Mouse (Mus musculus): ENCODE data around the gene Kcnn3. TPM values are rescaled to one million over a fixed set of nuclear protein-coding genes. Genes with fewer than 3 reads are reported as not detected.

Gene Kcnn3
- total RNA-seq, 2 experiments from 2014 or later: 1.5 to 2.0 TPM

GRCm38 (mm10) chr3:89616861-89617260 lies 96.9 kb downstream of the Kcnn3 start:
- no peak for DNase-seq

GRCm38 (mm10) chr3:89617360-89617759 lies 97.4 kb downstream of the Kcnn3 start:
- no peak for DNase-seq

- DNase-seq: no peak
Observed at GRCm38 (mm10) chr3:89622825-89623224, 102.9 kb downstream of the Kcnn3 start.

GRCm38 (mm10) chr3:89623531-89623930 lies 103.6 kb downstream of the Kcnn3 start:
- no peak for DNase-seq

- no peak for DNase-seq
Observed at GRCm38 (mm10) chr3:89624001-89624400, 104.0 kb downstream of the Kcnn3 start.

GRCm38 (mm10) chr3:89624814-89625445 lies 105.0 kb downstream of the Kcnn3 start:
- DNase-seq: no peak

- no peak for DNase-seq
Observed at GRCm38 (mm10) chr3:89626556-89626955, 106.6 kb downstream of the Kcnn3 start.

GRCm38 (mm10) chr3:89629811-89630210 lies 109.8 kb downstream of the Kcnn3 start:
- DNase-seq: peak; percentile 41 to 42

- DNase-seq: peak; percentile 45 to 55
Observed at GRCm38 (mm10) chr3:89631750-89632149, 111.8 kb downstream of the Kcnn3 start.

- no peak for DNase-seq
Observed at GRCm38 (mm10) chr3:89633531-89633930, 113.6 kb downstream of the Kcnn3 start.

GRCm38 (mm10) chr3:89633941-89634340 lies 114.0 kb downstream of the Kcnn3 start:
- peak; percentile 49 to 80 for DNase-seq

GRCm38 (mm10) chr3:89640804-89641203 lies 120.8 kb downstream of the Kcnn3 start:
- DNase-seq: no peak

GRCm38 (mm10) chr3:89643391-89643790 lies 123.4 kb downstream of the Kcnn3 start:
- no peak for DNase-seq

- peak; percentile 29 to 33 for DNase-seq
Observed at GRCm38 (mm10) chr3:89646813-89647255, 126.9 kb downstream of the Kcnn3 start.

GRCm38 (mm10) chr3:89647268-89647874 lies 127.4 kb downstream of the Kcnn3 start:
- DNase-seq: no peak

GRCm38 (mm10) chr3:89649890-89650289 lies 129.9 kb downstream of the Kcnn3 start:
- DNase-seq: no peak

GRCm38 (mm10) chr3:89653231-89653954 lies 133.4 kb downstream of the Kcnn3 start:
- DNase-seq: no peak

GRCm38 (mm10) chr3:89657092-89657491 lies 137.1 kb downstream of the Kcnn3 start:
- no peak for DNase-seq

GRCm38 (mm10) chr3:89658457-89658856 lies 138.5 kb downstream of the Kcnn3 start:
- no peak for DNase-seq

- DNase-seq: no peak
Observed at GRCm38 (mm10) chr3:89659938-89660620, 140.1 kb downstream of the Kcnn3 start.

- DNase-seq: no peak
Observed at GRCm38 (mm10) chr3:89664808-89665207, 144.8 kb downstream of the Kcnn3 start.

GRCm38 (mm10) chr3:89667131-89667530 lies 147.2 kb downstream of the Kcnn3 start:
- no peak for DNase-seq

GRCm38 (mm10) chr3:89671334-89671733 lies 151.4 kb downstream of the Kcnn3 start:
- peak; percentile 25 to 42 for DNase-seq

Measured in heart, adult 18-20 months (tissue).